Mouse (Mus musculus): ENCODE measurements around the gene Hepacam.
A peak's percentile ranks its signal among the peaks of the same experiment; 100 is the strongest.

Hepacam gene

DNA sequence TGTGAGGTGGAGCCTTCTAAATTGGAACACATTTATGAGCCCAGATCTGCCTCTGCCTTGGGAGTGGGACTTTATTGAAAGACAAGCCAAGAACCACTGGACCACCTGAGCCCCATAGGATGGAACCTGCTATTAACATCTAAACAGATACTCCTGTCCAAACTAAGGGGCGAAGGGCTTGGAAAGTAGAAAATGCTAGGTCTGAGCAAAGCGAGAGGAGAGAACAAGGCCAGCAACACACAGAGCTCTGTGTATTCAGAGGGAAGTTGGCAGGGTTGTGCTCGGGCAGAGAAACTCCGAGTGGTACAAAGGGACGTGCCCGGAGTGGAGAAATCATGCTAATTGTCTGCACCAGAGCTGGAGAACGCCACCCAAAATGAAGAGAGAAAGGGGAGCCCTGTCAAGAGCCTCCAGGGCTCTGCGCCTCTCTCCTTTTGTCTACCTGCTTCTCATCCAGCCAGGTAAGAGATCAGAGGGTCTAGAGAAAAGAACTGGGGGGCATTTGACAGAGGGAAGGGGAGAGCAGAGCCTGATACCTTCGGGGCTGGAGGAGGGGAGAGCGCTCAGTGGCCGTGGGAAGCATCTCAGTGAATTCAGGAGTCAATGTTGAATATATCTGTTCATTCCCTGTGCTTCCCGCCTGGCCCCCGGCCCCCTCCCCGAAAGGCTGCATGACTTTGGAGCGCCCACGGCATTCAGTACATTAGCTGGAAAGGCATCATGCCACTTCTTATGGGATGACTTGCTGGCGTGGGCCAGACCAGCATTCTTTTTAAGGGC is at the start of gene Hepacam:
Gene Hepacam (plus strand): TSS at position 51 of the 780 bp plus-strand sequence.
- no peak for DNase-seq

DNA sequence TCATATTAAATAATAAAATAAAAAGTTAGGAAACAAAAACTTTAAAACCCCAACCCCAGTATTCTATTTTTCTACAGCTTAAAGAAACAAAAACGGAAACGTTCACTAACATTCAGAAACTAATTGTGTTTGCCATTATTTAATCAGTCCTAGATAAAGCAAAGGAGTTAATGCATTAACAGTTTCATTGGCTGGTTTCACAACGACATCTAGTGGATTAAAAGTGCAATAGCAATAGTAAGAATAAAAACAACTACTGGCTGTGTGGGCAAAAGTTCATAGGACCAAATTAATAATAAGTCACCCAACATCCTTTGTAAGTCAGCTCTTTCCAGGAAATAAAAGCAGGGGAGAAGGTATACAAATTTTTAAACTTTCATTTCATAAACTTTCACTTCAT is 37.7 kb upstream of the Hepacam start:
- no peak for DNase-seq

DNA sequence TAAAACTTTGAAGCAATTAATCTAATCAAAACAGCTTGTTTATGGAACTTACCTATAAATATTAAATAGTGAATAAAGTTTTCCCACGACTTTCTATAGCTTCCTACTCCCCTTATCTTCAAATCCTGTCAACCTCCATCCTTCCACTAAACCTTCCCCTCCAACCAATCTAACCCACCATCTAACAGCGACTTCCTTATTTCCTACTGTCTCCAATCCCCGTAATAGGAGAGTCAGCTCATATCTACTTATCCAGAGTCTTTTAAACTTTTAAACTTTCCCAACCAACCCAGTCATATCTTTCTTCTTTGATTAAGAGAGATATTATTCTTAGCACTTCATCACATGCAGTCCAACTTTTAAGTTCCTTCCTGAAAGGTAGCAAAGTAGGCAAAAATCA is 21.7 kb upstream of the Hepacam start:
- DNase-seq, result no peak

- no peak for DNase-seq
Observed at GRCm38 (mm10) chr9:37347184-37347987, 19.8 kb upstream of the Hepacam start.

- peak; percentile 99 for DNase-seq
Observed at GRCm38 (mm10) chr9:37347988-37348642, 19.0 kb upstream of the Hepacam start, which contains the start of gene Ccdc15. TSS of gene Ccdc15 (minus strand) at chr9:37348432.

GRCm38 (mm10) chr9:37349050-37349449 is 18.1 kb upstream of the Hepacam start:
- no peak for DNase-seq

DNA sequence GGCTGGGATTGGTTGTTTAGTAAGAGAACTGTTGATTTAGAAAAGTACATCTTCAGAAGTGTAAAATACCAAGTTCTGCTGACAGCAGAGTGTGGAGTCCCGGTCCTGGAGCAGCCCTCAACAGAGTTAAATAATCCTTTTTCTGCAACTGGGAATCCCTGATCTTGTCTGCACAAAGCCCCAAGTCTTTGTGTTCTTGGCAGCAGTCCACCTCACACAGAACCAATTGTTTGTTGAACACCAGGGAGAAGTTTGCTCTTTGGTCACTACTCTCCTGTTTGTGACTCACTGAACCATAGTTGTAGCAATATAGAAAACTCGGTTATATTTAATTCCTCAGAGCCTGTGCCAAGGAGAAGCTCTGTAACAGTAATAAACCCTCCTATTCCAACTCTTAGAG is 15.9 kb upstream of the Hepacam start:
- DNase-seq, result no peak

- DNase-seq, result no peak
Observed at GRCm38 (mm10) chr9:37354485-37354884, 12.7 kb upstream of the Hepacam start.

DNA sequence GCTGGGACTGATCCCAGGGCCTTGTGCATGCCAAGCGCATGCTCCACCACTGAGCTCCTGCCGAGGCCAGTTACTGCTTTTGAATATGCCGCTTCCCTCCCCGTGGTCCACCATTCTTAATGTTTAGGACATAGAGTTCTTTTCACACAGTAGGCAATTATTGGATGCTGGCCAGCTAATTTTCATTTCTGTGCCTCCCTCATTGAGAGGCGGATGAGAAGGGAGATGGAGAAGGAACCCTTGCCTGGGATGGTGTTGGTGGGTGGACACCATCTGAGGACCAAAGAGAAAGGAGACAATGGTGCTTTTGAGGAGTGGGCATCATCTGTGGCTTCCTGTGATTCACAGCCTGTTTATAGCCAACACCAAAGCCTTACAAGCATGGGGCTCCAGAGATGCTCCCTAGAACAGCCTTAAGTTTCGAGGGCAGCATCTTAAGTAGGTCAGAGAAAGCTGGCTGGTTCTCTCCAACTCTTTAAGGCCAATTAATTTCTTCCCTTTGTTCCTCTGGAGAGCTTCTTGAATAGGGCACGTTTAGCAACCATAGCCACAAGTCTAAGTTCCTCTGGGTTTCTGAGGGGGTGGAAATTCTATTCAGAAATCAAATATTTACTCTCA is 8.3 kb upstream of the Hepacam start:
- DNase-seq, result no peak

GRCm38 (mm10) chr9:37359331-37360220 is 7.6 kb upstream of the Hepacam start:
- DNase-seq, result peak; percentile 49

- DNase-seq, result no peak
Observed at GRCm38 (mm10) chr9:37362084-37362483, 5.1 kb upstream of the Hepacam start.

DNA sequence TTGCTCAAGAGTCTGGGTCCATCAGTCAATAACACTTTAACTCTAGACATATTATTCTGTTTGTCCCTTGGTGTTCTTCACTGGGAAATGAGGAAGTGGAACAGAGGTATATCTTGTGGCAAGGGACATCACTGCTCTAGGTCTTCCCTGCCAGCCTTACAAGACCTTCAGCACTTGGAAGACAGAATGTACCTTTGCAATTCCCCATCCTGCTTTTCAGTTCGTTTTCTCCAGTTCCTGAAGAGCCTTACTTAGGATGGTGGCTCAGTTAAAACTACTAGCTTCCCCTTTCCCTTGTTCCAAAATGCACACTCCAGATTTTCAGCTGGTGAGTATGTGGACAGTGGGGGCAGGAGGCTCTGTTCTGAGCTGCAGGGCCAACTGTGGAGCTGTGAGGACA is 4.3 kb upstream of the Hepacam start:
- DNase-seq, result no peak

DNA sequence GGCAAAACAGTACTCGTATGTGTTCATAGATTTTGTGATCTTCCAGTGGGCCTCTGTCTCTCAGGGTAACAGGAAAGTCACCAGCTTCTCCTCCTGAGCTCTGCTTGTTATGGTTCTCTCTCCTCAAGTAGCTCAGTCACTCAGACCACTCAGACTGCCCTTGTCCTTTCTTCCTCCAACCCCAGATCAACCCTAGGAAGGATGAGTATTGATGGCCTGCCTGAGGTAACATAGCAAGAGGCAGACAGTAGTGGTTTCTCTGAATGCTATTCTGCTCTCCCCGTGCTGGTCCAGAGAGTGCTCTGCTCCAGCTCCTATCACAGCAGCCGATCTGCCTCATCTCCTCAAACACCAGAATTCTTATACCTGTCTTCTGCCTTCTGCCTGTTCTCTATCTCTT is 3.6 kb upstream of the Hepacam start:
- no peak for DNase-seq

DNA sequence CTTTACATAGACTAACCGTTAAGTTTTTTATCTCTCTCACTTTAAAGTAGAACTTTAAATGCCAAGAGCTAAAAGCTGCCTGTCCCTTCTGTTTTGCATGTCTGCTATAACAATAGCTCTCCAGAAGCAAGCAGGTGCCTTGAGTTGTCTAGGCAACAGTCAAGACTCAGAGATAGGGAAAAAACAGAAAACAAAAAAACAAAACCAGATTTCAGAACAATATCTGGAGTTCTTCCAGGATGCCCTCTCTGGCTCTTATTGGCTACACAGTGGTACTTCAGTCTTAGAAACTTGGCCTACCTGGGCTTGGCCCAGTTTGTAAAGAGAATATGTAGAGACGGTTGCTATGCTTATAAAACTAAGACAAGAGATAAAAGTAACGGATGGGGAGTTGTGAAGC is 2.8 kb upstream of the Hepacam start:
- no peak for DNase-seq

DNA sequence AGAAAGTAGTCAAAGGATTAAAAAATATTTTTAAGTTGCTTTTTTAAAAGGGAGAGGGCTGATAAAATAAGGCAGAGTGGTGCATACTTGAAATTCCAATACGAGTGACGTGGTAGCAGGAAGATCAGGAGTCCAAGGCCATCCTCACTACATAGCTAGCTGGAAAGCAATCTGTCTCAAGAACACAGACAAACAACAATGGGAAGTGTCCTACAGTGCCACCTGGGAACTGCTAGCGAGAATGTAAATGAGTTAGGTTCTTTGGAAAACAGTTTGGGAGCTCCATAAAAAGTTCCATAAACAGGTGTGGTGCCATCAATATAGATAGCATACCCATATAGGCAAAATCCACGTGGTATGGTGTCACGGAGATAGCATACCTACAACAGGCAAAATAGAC is 1.4 kb upstream of the Hepacam start:
- no peak for DNase-seq

- DNase-seq, result peak; percentile 34
Observed at GRCm38 (mm10) chr9:37368081-37368830, 1.1 kb downstream of the Hepacam start.

GRCm38 (mm10) chr9:37368860-37369259 is 1.7 kb downstream of the Hepacam start:
- DNase-seq, result peak; percentile 62

GRCm38 (mm10) chr9:37371232-37371801 is 4.2 kb downstream of the Hepacam start:
- no peak for DNase-seq

GRCm38 (mm10) chr9:37375718-37376117 is 8.6 kb downstream of the Hepacam start:
- DNase-seq, result no peak

GRCm38 (mm10) chr9:37383161-37383560 is 16.0 kb downstream of the Hepacam start:
- DNase-seq, result no peak

Data from kidney, postnatal 10 days (tissue).